Mouse (Mus musculus): ENCODE data around the gene Acaca. TPM values are rescaled to one million over a fixed set of nuclear protein-coding genes. Genes with fewer than 3 reads are reported as not detected.
"Not testable (repeated sequence)": the region's sequence is repeated elsewhere in the genome, so short reads cannot be mapped to it uniquely, and the experiment has no call there.

The Acaca gene
- polyA plus RNA-seq, 1 experiment from 2014 or later: 21.8 TPM

- not testable (repeated sequence) for H3K9ac ChIP-seq (ENCODE audit: low read length); H3K4me3 ChIP-seq (ENCODE audit: low read depth, low read length); H3K27ac ChIP-seq (replicated peaks; ENCODE audit: low read depth, low read length); H3K27me3 ChIP-seq (ENCODE audit: control insufficient read depth, insufficient read depth, low read length); H3K9me3 ChIP-seq (ENCODE audit: control insufficient read depth, low read length); ATAC-seq (ENCODE audit: insufficient number of reproducible peaks, low FRiP score, low TSS enrichment, low read depth); H3K4me2 ChIP-seq (ENCODE audit: low read depth, severe bottlenecking); H3K4me1 ChIP-seq (ENCODE audit: control insufficient read depth, insufficient read depth, low read length); H3K36me3 ChIP-seq (ENCODE audit: control insufficient read depth, insufficient read depth, low read length); DNase-seq (ENCODE audit: low spot score)
- 99% methylated on average over 6 of the region's 8 CpGs for WGBS
These were observed 208.8 kb downstream of the Acaca start for GRCm38 (mm10) chr11:84338273-84338672.

- DNase-seq (ENCODE audit: low spot score) (no peak), ATAC-seq (ENCODE audit: insufficient number of reproducible peaks, low FRiP score, low TSS enrichment, low read depth) (no peak)
- Histone ChIP-seq H3K27ac (replicated peaks; ENCODE audit: low read depth, low read length) (no peak overlapping the region), H3K36me3 (ENCODE audit: control insufficient read depth, insufficient read depth, low read length) (no peaks in the 10 kb centered on the region; the same call in 1 of the 2 replicates), H3K4me1 (ENCODE audit: control insufficient read depth, insufficient read depth, low read length) (no peaks in the 10 kb centered on the region), H3K9ac (ENCODE audit: low read length) (no peak overlapping the region), H3K27me3 (ENCODE audit: control insufficient read depth, insufficient read depth, low read length) (no peaks in the 10 kb centered on the region), H3K4me2 (ENCODE audit: low read depth, severe bottlenecking) (no peak overlapping the region), H3K9me3 (ENCODE audit: control insufficient read depth, low read length) (no peaks in the 10 kb centered on the region), H3K4me3 (ENCODE audit: low read depth, low read length) (no peak overlapping the region)
- WGBS: 88% methylated on average over 2 of the region's 2 CpGs
These were observed 211.2 kb downstream of the Acaca start for GRCm38 (mm10) chr11:84340630-84341029.

- no peak for DNase-seq (ENCODE audit: low spot score)
- ATAC-seq (ENCODE audit: insufficient number of reproducible peaks, low FRiP score, low TSS enrichment, low read depth): no peak
- Histone ChIP-seq H3K27me3 (ENCODE audit: control insufficient read depth, insufficient read depth, low read length) (no peaks in the 10 kb centered on the region), H3K9ac (ENCODE audit: low read length) (no peak overlapping the region), H3K4me2 (ENCODE audit: low read depth, severe bottlenecking) (no peak overlapping the region), H3K9me3 (ENCODE audit: control insufficient read depth, low read length) (no peaks in the 10 kb centered on the region), H3K27ac (replicated peaks; ENCODE audit: low read depth, low read length) (no peak overlapping the region), H3K4me1 (ENCODE audit: control insufficient read depth, insufficient read depth, low read length) (no peaks in the 10 kb centered on the region), H3K36me3 (ENCODE audit: control insufficient read depth, insufficient read depth, low read length) (no peaks in the 10 kb centered on the region; the same call in 1 of the 2 replicates), H3K4me3 (ENCODE audit: low read depth, low read length) (no peak overlapping the region)
- 91% methylated on average over 6 of the region's 6 CpGs for WGBS
These were observed 215.2 kb downstream of the Acaca start for GRCm38 (mm10) chr11:84344522-84345236.

- ATAC-seq (ENCODE audit: insufficient number of reproducible peaks, low FRiP score, low TSS enrichment, low read depth) (no peak), DNase-seq (ENCODE audit: low spot score) (no peak)
- WGBS: 93% methylated on average over 2 of the region's 2 CpGs
- Histone ChIP-seq H3K9me3 (ENCODE audit: control insufficient read depth, low read length) (no peaks in the 10 kb centered on the region), H3K4me3 (ENCODE audit: low read depth, low read length) (no peak overlapping the region), H3K36me3 (ENCODE audit: control insufficient read depth, insufficient read depth, low read length) (no peaks in the 10 kb centered on the region), H3K4me1 (ENCODE audit: control insufficient read depth, insufficient read depth, low read length) (no peaks in the 10 kb centered on the region), H3K27ac (replicated peaks; ENCODE audit: low read depth, low read length) (no peak overlapping the region), H3K4me2 (ENCODE audit: low read depth, severe bottlenecking) (no peak overlapping the region), H3K27me3 (ENCODE audit: control insufficient read depth, insufficient read depth, low read length) (no peaks in the 10 kb centered on the region), H3K9ac (ENCODE audit: low read length) (no peak overlapping the region)
These were observed 218.3 kb downstream of the Acaca start for GRCm38 (mm10) chr11:84347766-84348165.

- 91% methylated on average over 16 of the region's 16 CpGs for WGBS
- ATAC-seq (ENCODE audit: insufficient number of reproducible peaks, low FRiP score, low TSS enrichment, low read depth): no peak
- no peak overlapping the region for H3K27ac ChIP-seq (replicated peaks; ENCODE audit: low read depth, low read length)
These were observed 219.7 kb downstream of the Acaca start for GRCm38 (mm10) chr11:84348843-84349825.

GRCm38 (mm10) chr11:84351150-84351549 is 221.7 kb downstream of the Acaca start:
- WGBS: 87% methylated on average over 1 of the region's 1 CpGs
- no peak for ATAC-seq (ENCODE audit: insufficient number of reproducible peaks, low FRiP score, low TSS enrichment, low read depth)
- no peak for DNase-seq (ENCODE audit: low spot score)

More at GRCm38 (mm10) chr11:84348843-84349825, 219.7 kb downstream of the Acaca start:
- Histone ChIP-seq H3K4me1 (ENCODE audit: control insufficient read depth, insufficient read depth, low read length) (no peaks in the 10 kb centered on the region), H3K4me3 (ENCODE audit: low read depth, low read length) (no peak overlapping the region), H3K36me3 (ENCODE audit: control insufficient read depth, insufficient read depth, low read length) (no peaks in the 10 kb centered on the region), H3K4me2 (ENCODE audit: low read depth, severe bottlenecking) (no peak overlapping the region), H3K27me3 (ENCODE audit: control insufficient read depth, insufficient read depth, low read length) (no peaks in the 10 kb centered on the region), H3K9ac (ENCODE audit: low read length) (no peak overlapping the region), H3K9me3 (ENCODE audit: control insufficient read depth, low read length) (no peaks in the 10 kb centered on the region)
- DNase-seq (ENCODE audit: low spot score): no peak

GRCm38 (mm10) chr11:84353058-84353726 is 223.7 kb downstream of the Acaca start:
- no peaks in the 10 kb centered on the region for H3K4me1 ChIP-seq (ENCODE audit: control insufficient read depth, insufficient read depth, low read length)
- H3K4me2 ChIP-seq (ENCODE audit: low read depth, severe bottlenecking): no peak overlapping the region
- no peak overlapping the region for H3K27ac ChIP-seq (replicated peaks; ENCODE audit: low read depth, low read length)
- no peaks in the 10 kb centered on the region for H3K27me3 ChIP-seq (ENCODE audit: control insufficient read depth, insufficient read depth, low read length)
- H3K4me3 ChIP-seq (ENCODE audit: low read depth, low read length): no peak overlapping the region
- H3K9ac ChIP-seq (ENCODE audit: low read length): no peak overlapping the region
- no peak for DNase-seq (ENCODE audit: low spot score)
- no peaks in the 10 kb centered on the region for H3K9me3 ChIP-seq (ENCODE audit: control insufficient read depth, low read length)
- 94% methylated on average over 7 of the region's 7 CpGs for WGBS
- ATAC-seq (ENCODE audit: insufficient number of reproducible peaks, low FRiP score, low TSS enrichment, low read depth): no peak
- no peaks in the 10 kb centered on the region for H3K36me3 ChIP-seq (ENCODE audit: control insufficient read depth, insufficient read depth, low read length)

More at GRCm38 (mm10) chr11:84351150-84351549, 221.7 kb downstream of the Acaca start:
- H3K4me3 ChIP-seq (ENCODE audit: low read depth, low read length): no peak overlapping the region
- no peaks in the 10 kb centered on the region for H3K27me3 ChIP-seq (ENCODE audit: control insufficient read depth, insufficient read depth, low read length)
- no peaks in the 10 kb centered on the region for H3K4me1 ChIP-seq (ENCODE audit: control insufficient read depth, insufficient read depth, low read length)
- no peak overlapping the region for H3K27ac ChIP-seq (replicated peaks; ENCODE audit: low read depth, low read length)
- H3K4me2 ChIP-seq (ENCODE audit: low read depth, severe bottlenecking): no peak overlapping the region
- H3K9me3 ChIP-seq (ENCODE audit: control insufficient read depth, low read length): no peaks in the 10 kb centered on the region
- no peaks in the 10 kb centered on the region for H3K36me3 ChIP-seq (ENCODE audit: control insufficient read depth, insufficient read depth, low read length)
- H3K9ac ChIP-seq (ENCODE audit: low read length): no peak overlapping the region

GRCm38 (mm10) chr11:84357304-84357703 is 227.8 kb downstream of the Acaca start:
- Histone ChIP-seq H3K4me1 (ENCODE audit: control insufficient read depth, insufficient read depth, low read length) (peaks cover 6% of the 10 kb centered on the region; the same call in 1 of the 2 replicates), H3K36me3 (ENCODE audit: control insufficient read depth, insufficient read depth, low read length) (no peaks in the 10 kb centered on the region), H3K9me3 (ENCODE audit: control insufficient read depth, low read length) (no peaks in the 10 kb centered on the region), H3K4me2 (ENCODE audit: low read depth, severe bottlenecking) (no peak overlapping the region), H3K9ac (ENCODE audit: low read length) (no peak overlapping the region), H3K4me3 (ENCODE audit: low read depth, low read length) (no peak overlapping the region), H3K27ac (replicated peaks; ENCODE audit: low read depth, low read length) (no peak overlapping the region), H3K27me3 (ENCODE audit: control insufficient read depth, insufficient read depth, low read length) (no peaks in the 10 kb centered on the region)
- DNase-seq (ENCODE audit: low spot score) (no peak), ATAC-seq (ENCODE audit: insufficient number of reproducible peaks, low FRiP score, low TSS enrichment, low read depth) (no peak)
- WGBS: 97% methylated on average over 3 of the region's 3 CpGs

Measured in limb, embryonic 11.5 days (tissue).